Mouse (Mus musculus) bone marrow macrophage, adult 2 months (primary cell): Measurements from ENCODE around the gene Rab1a.

Experiments
- CTCF ChIP-seq: IDR thresholded peaks from 2 replicates; pipeline ENCODE4 v1.5.1; 2012; ENCODE audit warnings: low read depth, mild to moderate bottlenecking, low read length, moderate library complexity
- POLR2A ChIP-seq: IDR thresholded peaks from 2 replicates; pipeline ENCODE4 v1.6.1; 2012; ENCODE audit warnings: mild to moderate bottlenecking, low read depth, low read length, borderline replicate concordance

DNA sequence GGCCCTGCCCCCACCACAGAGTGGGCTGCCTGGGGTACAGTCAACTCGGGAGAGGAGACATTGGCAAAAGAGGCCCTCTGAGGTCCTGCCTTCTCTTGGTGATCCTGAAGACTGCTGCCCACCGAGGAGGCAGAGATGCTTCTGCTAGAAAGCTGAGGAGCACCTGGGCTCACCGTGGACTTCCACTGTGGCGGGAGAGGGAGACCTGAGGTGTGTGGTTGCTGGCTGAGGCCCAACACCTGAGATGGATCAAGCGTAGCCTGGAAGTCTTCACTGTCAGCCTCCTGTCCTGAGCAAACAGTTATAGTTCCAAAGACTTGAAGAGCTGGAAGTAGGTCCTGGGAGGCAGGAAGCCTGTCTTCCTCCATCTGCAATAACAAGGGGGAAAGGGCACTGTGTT, 39.1 kb downstream of the Rab1a start:
- TF ChIP-seq POLR2A (no peak), CTCF (no peak)
